Mouse (Mus musculus) layer of hippocampus, adult 2 months (tissue): Measurements from ENCODE around the gene Kank2. TPM values are rescaled to one million over a fixed set of nuclear protein-coding genes. Genes with fewer than 3 reads are reported as not detected.
A peak's percentile ranks its signal among the peaks of the same experiment; 100 is the strongest.

Experiments used
- DNase-seq, 2 experiments: peaks; one replicate each; pipeline ENCODE4 v3.0.0; 2022; ENCODE audit warnings: low spot score in 2 of 2
- H3K27ac ChIP-seq: fragments of 200-600 bp; 2 replicates; pipeline ENCODE4 v1.8.1; 2022
- H3K4me3 ChIP-seq: fragments of 200-600 bp; 2 replicates; pipeline ENCODE4 v1.8.1; 2022; ENCODE audit warnings: mild to moderate bottlenecking
- CTCF ChIP-seq: fragments of 200-600 bp; conservative IDR thresholded peaks from 2 replicates; pipeline ENCODE4 v1.8.1; 2022; ENCODE audit warnings: antibody characterized with exemption, mild to moderate bottlenecking, moderate library complexity
- total RNA-seq, 2 experiments: library from RNA; stranded (reverse); gene quantifications; 2 replicates each; pipeline ENCODE4 v1.2.3; 2021

Gene Kank2
- total RNA-seq, 2 experiments from 2014 or later = 7.0 to 8.4 TPM

DNA sequence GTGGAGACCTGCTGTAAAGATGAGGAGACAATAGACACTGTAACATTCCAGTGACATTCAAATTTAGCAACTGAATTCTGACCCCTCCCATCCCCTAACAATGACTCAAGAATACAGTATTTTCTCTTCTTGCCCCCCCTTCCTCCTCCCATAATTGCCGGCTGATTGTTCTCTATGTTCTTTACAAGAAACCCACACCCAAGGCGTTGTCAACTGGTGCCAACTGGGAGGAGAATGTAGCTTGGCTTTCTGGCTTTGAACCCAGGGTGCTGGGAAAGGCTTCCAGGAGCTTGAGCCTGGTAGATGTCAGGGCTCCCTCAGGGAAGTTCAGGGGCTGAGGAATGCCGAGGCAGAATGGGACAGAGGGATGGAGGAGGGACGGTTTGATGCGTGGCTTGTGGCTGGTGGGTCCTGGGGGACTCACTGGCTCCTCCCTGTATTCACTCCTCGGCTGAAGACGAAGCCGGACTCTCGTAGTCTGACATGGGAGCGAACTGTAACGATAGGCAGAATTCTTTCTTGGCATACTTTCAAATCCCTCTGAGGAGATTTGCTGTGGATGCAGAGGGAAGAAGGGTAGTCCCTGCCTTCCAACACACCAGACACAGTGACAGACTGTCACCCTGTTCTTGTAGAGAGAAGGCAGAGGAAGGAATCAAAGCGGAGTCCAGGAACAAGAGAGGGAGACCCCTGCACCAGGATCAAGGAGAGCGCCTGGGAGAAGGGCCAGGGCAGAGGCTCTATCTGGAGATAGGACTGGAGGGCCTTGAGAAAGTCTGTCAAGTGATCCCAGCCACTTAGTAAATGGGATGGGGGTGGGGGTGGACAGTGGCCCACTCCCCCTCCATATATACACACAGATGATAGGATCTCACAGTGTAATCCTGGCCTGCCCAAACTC, 29.8 kb downstream of the Kank2 start:
- DNase-seq = no peak
- H3K4me3 ChIP-seq = no peak overlapping the region

DNA sequence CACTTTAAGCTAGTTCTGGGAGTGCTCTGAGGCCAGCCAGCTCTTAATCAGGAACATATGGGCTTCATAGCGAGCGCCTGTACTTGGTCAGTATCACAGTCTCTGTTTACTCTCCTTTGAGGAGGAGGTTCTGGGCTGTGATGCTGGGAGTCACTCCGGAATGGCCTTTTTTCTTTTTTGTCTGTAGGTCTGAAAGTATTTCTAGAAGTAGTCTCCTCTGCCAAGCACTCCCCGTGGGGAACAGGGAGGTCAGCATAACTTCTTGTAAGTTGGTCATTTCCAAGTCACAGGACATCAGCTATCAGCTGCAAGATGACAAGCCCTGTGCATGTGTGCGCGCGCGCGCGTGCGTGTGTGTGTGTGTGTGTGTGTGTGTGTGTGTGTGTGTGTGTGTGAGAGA, 30.6 kb downstream of the Kank2 start:
- Histone ChIP-seq H3K27ac (no peak overlapping the region), H3K4me3 (no peak overlapping the region)
- no peak for TF ChIP-seq CTCF
- no peak for DNase-seq

More for the DNA sequence above, 29.8 kb downstream of the Kank2 start:
- TF ChIP-seq CTCF = no peak
- peak overlapping the region; percentile 57 for H3K27ac ChIP-seq

DNA sequence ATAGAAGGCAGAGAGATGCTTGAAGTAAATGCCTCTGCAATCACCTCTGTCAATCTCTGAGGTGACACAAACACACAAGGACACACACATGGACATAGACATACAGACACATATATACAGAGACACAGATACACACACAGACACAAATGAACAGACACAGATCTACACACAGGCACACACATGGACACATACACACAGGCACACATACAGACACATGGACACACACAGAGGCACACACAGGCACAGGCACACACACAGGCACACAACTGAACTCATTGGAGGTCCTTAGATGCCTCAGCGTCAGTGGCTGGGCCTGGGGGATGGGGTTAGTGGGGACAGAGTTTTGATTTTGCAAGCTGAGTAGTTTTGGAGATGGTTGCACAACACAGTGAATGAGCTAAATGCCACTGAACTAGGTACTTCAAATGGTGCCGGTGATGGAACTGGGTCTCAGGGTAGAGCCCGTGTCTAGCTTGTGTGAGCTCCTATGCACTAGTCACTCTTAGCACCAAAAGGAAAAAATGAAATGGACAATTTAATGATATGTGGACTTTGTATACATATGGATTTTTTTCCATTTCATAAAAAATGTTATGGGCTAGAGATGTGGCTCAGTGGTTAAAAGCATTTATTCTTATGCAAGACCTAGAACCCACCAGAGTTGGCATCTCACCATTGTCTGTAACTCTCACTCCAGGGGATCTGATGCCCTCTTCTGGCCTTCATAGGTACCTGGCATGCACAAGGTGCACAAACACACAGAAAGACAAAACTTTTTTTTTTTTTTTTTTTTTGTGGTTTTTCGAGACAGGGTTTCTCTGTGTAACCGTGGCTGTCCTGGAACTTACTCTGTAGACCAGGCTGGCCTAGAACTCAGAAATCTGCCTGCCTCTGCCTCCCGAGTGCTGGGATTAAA, 34.2 kb downstream of the Kank2 start:
- no peak for DNase-seq
- Histone ChIP-seq H3K27ac (no peak overlapping the region), H3K4me3 (no peak overlapping the region)
- TF ChIP-seq CTCF = 0 out of 2 replicates have a peak, but pooled peaks have one; percentile 14

DNA sequence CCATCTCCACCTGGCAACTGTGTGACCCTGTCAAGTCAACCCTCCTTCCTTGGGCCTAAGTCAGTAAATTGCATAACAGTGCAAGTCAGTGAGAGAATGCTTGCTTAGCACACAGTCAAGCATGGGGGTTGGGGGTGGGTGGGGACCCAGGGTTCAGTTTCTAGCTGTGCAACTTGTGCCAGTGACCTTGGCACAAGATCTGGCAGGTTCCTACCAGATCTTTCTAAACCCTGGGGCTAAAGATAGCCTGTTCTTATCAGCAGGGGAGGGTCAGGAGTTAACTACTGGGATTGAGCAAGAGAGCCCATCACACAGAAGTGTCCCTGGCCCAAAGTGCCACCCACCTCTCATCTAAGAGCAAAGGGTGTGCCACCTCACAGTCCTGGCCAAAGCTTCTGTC, 36.4 kb downstream of the Kank2 start:
- DNase-seq = no peak

DNA sequence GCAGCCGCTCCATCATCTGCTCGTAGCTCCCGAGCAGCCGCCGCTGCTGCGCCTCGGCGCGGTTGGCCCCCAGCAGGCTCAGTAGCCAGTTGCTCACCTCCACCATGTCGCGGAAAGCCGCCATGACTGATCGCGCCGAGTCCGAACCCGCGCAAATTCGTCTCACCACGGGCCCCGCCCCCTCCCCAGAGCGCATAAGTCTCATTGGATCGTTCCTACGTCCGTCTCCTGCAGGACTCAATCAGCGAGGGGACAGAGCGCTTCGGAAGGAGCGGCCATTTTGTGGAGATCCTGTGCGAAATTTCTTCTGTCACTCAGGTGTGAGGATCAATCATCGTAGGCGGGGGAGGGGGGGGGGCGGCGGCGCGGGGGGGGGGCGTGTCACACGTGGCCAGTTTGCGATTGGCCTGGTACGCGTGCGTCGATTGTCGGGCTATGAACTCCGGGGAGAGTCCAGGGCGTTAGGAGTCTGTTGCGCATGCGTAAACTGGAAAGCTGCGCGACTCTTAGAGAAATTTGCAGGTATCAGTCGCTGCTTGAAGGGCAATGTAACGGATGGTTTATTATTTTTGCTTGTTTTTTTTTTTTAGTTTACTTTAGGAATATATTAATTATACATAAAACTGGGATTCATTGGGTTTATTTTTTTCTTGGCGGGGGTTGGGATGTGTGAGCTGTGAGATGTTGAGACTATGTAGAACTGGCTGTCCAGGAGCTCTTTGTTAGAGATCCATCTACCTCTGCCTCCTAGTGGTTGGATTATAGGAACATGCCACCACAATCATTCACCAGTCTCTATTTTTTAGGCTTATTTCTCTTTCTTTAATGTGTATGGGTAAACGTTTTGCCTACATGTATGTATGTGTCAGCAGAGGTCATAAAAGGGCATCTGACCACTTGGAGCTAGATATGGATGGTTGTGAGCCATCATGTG, 38.1 kb downstream of the Kank2 start, which contains the start of gene Spc24:
TSS of gene Spc24 (minus strand) at position 149 of the 934 bp plus-strand sequence.
- peak; percentile 75 for TF ChIP-seq CTCF
- Histone ChIP-seq H3K4me3 (peak within 1 kb of the TSS; percentile 71), H3K27ac (peak within 1 kb of the TSS; percentile 67)
- DNase-seq = peak; percentile 96

More for the DNA sequence above, 36.4 kb downstream of the Kank2 start:
- Histone ChIP-seq H3K4me3 (no peak overlapping the region), H3K27ac (no peak overlapping the region)
- no peak for TF ChIP-seq CTCF

DNA sequence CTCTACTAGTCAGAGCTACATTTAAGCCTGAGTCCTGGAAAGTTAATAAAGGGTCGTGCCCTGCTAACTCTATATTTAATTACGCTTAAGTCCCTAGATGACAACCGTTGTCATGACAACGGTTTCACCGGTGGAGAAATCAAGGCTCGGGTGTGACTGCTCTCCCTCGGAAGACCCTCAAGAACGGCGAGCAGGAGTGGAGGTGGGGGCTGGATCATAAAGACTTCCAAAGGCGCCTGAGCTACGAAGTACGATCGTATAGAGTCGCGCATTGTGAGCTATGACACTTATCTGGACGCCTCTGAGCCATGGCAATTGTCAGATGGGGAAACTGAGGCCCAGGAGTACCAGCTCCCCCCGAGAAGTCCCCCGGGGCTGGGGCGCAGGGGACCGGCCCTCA, 38.8 kb downstream of the Kank2 start:
- Histone ChIP-seq H3K27ac (no peak overlapping the region; the same call in 1 of the 2 replicates), H3K4me3 (peak overlapping the region; percentile 71)
- TF ChIP-seq CTCF = no peak
- DNase-seq = no peak

DNA sequence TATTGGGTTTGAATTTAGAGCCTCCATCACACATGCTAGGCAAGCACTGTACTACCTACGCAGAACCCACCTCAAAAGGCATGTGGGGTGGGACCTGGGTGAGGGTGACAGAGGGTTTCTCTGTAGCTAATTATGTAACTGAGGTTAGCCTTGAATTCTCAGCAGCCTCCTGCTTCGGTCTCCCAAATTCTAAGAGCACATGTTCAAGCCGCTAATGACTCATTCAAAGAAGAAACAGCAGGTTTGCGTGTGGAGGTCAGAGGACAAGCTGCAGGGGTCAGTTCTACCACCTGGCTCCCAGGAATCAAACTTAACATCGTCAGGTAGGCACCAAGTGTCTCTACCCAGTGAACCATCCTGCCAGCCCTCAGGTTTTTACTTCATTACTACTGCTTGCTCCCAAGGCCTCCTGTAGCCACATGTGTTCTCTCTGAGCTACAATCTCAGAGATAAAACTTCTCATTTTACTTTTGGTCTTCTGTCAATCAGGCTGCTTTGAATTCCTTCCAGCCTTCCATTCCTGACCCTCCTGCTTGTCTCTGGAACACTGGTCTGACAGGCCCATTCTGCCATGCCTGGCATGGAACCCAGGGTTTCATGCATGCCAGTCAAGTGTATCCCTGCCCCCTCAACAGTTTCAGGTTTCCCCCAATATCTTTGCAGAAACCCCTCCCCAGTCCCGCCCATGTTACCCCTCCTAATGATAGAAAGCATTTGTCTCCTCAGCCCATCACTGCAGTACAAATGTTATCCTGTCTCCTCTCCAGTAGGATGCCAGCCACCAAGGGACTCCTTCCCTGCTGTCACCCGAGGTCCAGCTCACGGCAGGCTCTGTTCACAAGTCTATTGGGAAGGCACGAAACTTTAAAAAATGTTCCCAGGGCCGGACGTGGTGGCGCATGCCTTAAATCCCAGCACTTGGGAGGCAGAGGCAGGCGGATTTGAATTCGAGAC, 39.7 kb downstream of the Kank2 start:
- Histone ChIP-seq H3K4me3 (no peak overlapping the region), H3K27ac (no peak overlapping the region)
- no peak for DNase-seq
- TF ChIP-seq CTCF = no peak

DNA sequence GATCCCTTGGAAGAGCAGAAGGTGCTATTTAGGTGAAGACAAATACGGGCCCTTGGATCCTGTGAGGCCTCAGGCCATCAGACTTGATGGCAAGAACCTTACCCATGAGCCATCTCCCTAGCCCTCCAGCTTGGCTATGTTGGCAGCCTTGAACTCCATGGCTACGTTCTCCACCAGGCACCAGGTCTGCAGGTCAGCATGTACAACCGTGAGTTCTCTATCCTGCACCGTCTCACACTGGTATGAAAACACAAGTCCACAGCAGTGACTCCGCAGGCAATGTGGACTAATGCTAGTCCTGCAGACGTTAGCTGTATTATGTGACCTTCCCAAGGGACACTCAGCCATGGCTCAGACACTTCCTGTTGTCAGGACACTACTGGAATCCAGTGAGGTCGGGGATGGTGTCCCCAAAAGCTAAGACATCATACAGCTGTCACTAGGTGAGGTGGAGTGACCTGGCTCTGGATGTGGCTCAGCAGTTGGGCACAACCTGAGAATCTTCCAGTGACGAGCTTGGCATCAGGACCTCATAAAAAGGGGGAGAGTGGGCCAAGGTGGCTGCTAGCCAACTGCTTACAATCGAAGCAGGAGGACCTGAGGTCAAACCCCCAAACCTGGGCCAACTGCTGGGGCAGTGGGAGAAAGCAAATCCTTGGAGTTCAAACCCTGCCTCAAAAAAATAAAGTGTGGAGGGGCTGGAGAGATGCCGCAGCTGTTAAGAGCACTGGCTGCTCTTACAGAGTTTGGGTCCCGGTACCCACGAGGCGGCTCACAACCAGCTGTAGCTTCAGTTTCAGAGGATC, 43.8 kb downstream of the Kank2 start:
- TF ChIP-seq CTCF = no peak
- no peak for DNase-seq
- no peak overlapping the region for H3K4me3 ChIP-seq
- no peak overlapping the region for H3K27ac ChIP-seq

DNA sequence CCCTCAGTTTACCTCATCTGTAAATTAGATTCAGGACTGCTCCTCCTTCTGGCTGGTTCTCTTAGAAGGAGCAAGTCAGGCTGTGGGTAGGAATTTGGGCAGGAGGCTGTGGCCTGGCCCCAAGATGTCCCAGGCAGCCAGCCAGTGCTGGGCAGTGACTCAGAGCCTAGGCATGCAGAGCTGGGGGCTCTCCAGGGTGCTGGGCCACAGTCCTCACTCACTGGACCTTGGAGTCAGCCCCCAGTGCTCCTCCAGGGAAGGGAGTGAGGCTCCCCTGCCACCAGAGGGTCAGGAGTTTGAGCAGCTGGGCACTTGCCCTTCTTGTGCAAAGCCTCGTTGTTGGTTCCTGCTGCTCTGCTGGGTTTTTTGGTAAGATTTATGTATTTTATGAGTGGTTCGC, 44.5 kb downstream of the Kank2 start:
- no peak for TF ChIP-seq CTCF
- Histone ChIP-seq H3K27ac (no peak overlapping the region), H3K4me3 (no peak overlapping the region)
- no peak for DNase-seq

DNA sequence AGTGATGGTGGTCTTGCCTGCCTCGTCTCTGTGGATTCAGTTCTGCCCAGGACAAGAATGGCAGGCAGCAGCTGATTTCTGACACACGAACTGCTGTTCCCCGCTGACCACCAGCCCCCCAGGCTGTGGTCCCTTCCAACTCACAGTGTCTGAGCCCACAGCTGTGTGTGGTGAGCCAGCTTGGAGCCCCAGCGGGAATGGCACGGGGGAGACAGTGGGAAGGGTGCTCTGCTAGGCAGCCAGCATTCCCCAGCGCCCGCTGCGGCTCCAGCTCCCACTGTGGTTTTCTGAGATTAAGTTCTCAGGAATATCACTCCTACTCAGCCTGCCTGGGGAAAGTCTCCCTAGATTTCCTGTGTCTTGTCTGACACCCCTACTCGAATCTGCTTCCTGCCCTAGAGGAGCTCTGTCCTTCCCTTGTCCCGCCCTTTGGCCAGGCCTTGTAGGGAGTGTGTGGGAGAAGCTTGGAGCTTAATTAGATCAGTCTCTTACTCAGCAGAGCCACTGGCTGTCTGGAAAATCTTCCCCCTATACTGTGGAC, 46.2 kb downstream of the Kank2 start:
- H3K4me3 ChIP-seq = no peak overlapping the region
- no peak for TF ChIP-seq CTCF
- H3K27ac ChIP-seq = no peak overlapping the region
- no peak for DNase-seq
